14 mouse cellular contexts compared by ENCODE assay signal in genomic region chrX:105718388-105718787, GRCm38 (mm10).
DNase-seq lines count a peak whose midpoint lies in the region.
"Had no signal": no experiment of that assay in that cellular context is flagged by ENCODE, and none has a peak within 500 bp of the region (broad histone marks: within the 10 kb centered on the region; RNA-seq: fewer than 3 reads in every experiment).

No protein-coding gene starts in this region.

- DNase-seq in 3134 (ENCODE audit: extremely low read depth, insufficient read length, low spot score): peak; percentile 10
- DNase-seq in NIH3T3 (ENCODE audit: low read depth): peak; percentile 3
- peak; percentile 6 for DNase-seq in skeletal muscle tissue, adult 2 months (ENCODE audit: low read depth, low spot score)
- no peak for DNase-seq in kidney, postnatal 14 days
- DNase-seq in adrenal gland, adult (ENCODE audit: inconsistent age in 2 of 2, low spot score in 1 of 2): no peak
- DNase-seq: adrenal gland, adult 8-10 months; adrenal gland, postnatal 14 days; adrenal gland, postnatal 36 days; cerebellum, adult 11-12 months; cerebellum, adult 2 months; cerebellum, adult 9-10 months; cerebellum, postnatal 10 days; cerebellum, postnatal 25 days; forebrain, postnatal 0 days had no signal

Comparison
In these comparisons a context has a peak if more than half of its experiments do, and no peak if none do; other contexts are left out.
1. DNase-seq: peak in 3134 (single experiment), NIH3T3 (single experiment) and skeletal muscle tissue, adult 2 months (single experiment); none in kidney, postnatal 14 days (single experiment) and adrenal gland, adult (0 of 2).